Mouse (Mus musculus) erythroblast, embryonic 14.5 days (primary cell): ENCODE measurements around the gene Plekhh2.

Source experiments
- GATA1 ChIP-seq: IDR thresholded peaks from 2 replicates; pipeline ENCODE4 v1.6.1; 2012; ENCODE audit warnings: low read length, inconsistent platforms, mixed read lengths
- TAL1 ChIP-seq: IDR thresholded peaks from 3 replicates; pipeline ENCODE4 v1.6.1; 2012; ENCODE audit warnings: low read length, inconsistent platforms, mixed read lengths

- no peak for TF ChIP-seq GATA1
- TF ChIP-seq TAL1 = no peak
Observed at GRCm38 (mm10) chr17:84597859-84598258, 86.2 kb downstream of the Plekhh2 start.
